Mouse (Mus musculus) olfactory bulb, adult 2 months (tissue): Measurements from ENCODE around the gene Lcmt1. TPM values are rescaled to one million over a fixed set of nuclear protein-coding genes. Genes with fewer than 3 reads are reported as not detected.

ENCODE experiments used
- H3K27ac ChIP-seq: fragments of 200-500 bp; 2 replicates; pipeline ENCODE4 v1.5.1; 2012; ENCODE audit warnings: low read depth, low read length; ENCODE audit not compliant: insufficient read depth
- H3K4me1 ChIP-seq: fragments of 200-500 bp; 2 replicates; pipeline ENCODE4 v1.6.1; 2012; ENCODE audit warnings: low read length; ENCODE audit not compliant: control insufficient read depth, insufficient read depth
- H3K4me3 ChIP-seq: fragments of 200-500 bp; 2 replicates; pipeline ENCODE4 v1.5.1; 2012; ENCODE audit warnings: mild to moderate bottlenecking, low read depth, low read length, moderate library complexity; ENCODE audit not compliant: insufficient read depth
- CTCF ChIP-seq: fragments of 200-500 bp; IDR thresholded peaks from 2 replicates; pipeline ENCODE4 v1.5.1; 2012; ENCODE audit warnings: low read depth, mild to moderate bottlenecking, low read length, moderate library complexity; ENCODE audit not compliant: insufficient read depth
- POLR2A ChIP-seq: fragments of 200-500 bp; IDR thresholded peaks from 2 replicates; pipeline ENCODE4 v1.6.1; 2012; ENCODE audit warnings: mild to moderate bottlenecking, low read depth, low read length, moderate library complexity; ENCODE audit not compliant: insufficient read depth
- WGBS: fragments of 180-500 bp; shearing (Covaris S2); methylation state at CpG from one replicate; pipeline ENCODE4 v1.1.7; 2018; 5-methylcytosine and 5-hydroxymethylcytosine counted together
- polyA plus RNA-seq: library from polyadenylated mRNA; stranded (reverse); fragments of >200 nt; gene quantifications from 2 replicates; pipeline ENCODE4 v1.2.4, GENCODE M21; 2012; ENCODE audit warnings: low replicate concordance; ENCODE audit not compliant: missing spikeins, insufficient read depth, insufficient read length

The Lcmt1 gene
- polyA plus RNA-seq, 1 experiment, result not detected

- Histone ChIP-seq H3K4me1 (no peaks in the 10 kb centered on the region), H3K27ac (no peak overlapping the region), H3K4me3 (no peak overlapping the region)
- TF ChIP-seq POLR2A (no peak), CTCF (no peak)
- 76% methylated on average over 8 of the region's 8 CpGs for WGBS
Measured at GRCm38 (mm10) chr7:123453066-123453465, 83.5 kb downstream of the Lcmt1 start.

GRCm38 (mm10) chr7:123455088-123455487 is 85.5 kb downstream of the Lcmt1 start:
- no peak overlapping the region for H3K4me3 ChIP-seq
- no peaks in the 10 kb centered on the region for H3K4me1 ChIP-seq
- H3K27ac ChIP-seq, result no peak overlapping the region
- WGBS, result 94% methylated on average over 3 of the region's 3 CpGs
- TF ChIP-seq POLR2A, result no peak
- TF ChIP-seq CTCF, result no peak

- Histone ChIP-seq H3K4me1 (no peaks in the 10 kb centered on the region), H3K27ac (no peak overlapping the region), H3K4me3 (no peak overlapping the region)
- 96% methylated on average over 4 of the region's 4 CpGs for WGBS
- no peak for TF ChIP-seq POLR2A
- no peak for TF ChIP-seq CTCF
Measured at GRCm38 (mm10) chr7:123458309-123458708, 88.7 kb downstream of the Lcmt1 start.

GRCm38 (mm10) chr7:123459247-123459646 is 89.7 kb downstream of the Lcmt1 start:
- H3K27ac ChIP-seq, result no peak overlapping the region
- WGBS, result 89% methylated on average over 4 of the region's 4 CpGs

GRCm38 (mm10) chr7:123461316-123461715 is 91.7 kb downstream of the Lcmt1 start:
- Histone ChIP-seq H3K4me3 (no peak overlapping the region), H3K4me1 (no peaks in the 10 kb centered on the region), H3K27ac (no peak overlapping the region)
- no peak for TF ChIP-seq POLR2A
- TF ChIP-seq CTCF, result no peak
- 94% methylated on average over 4 of the region's 4 CpGs for WGBS

More at GRCm38 (mm10) chr7:123459247-123459646, 89.7 kb downstream of the Lcmt1 start:
- no peaks in the 10 kb centered on the region for H3K4me1 ChIP-seq
- no peak for TF ChIP-seq CTCF
- TF ChIP-seq POLR2A, result no peak
- H3K4me3 ChIP-seq, result no peak overlapping the region

GRCm38 (mm10) chr7:123462070-123462501 is 92.5 kb downstream of the Lcmt1 start, which contains the start of gene Aqp8:
Gene Aqp8, plus strand, starts transcription at chr7:123462291.
- TF ChIP-seq POLR2A (no peak), CTCF (no peak)
- H3K27ac ChIP-seq, result no peak within 1 kb of the TSS
- no peak within 1 kb of the TSS for H3K4me3 ChIP-seq
- 76% methylated on average over 9 of the region's 9 CpGs for WGBS
- no peaks in the 10 kb centered on the region for H3K4me1 ChIP-seq

GRCm38 (mm10) chr7:123463569-123463968 is 94.0 kb downstream of the Lcmt1 start:
- H3K27ac ChIP-seq, result no peak overlapping the region
- TF ChIP-seq CTCF, result no peak
- no peak for TF ChIP-seq POLR2A
- WGBS, result 84% methylated on average over 4 of the region's 4 CpGs
- H3K4me1 ChIP-seq, result no peaks in the 10 kb centered on the region
- H3K4me3 ChIP-seq, result no peak overlapping the region

GRCm38 (mm10) chr7:123465692-123466387 is 96.3 kb downstream of the Lcmt1 start:
- TF ChIP-seq POLR2A, result no peak
- 0 out of 2 replicates have a peak, but pooled peaks have one; percentile 48 for TF ChIP-seq CTCF
- Histone ChIP-seq H3K27ac (no peak overlapping the region), H3K4me3 (no peak overlapping the region), H3K4me1 (no peaks in the 10 kb centered on the region)
- WGBS, result 39% methylated on average over 6 of the region's 6 CpGs

- no peaks in the 10 kb centered on the region for H3K4me1 ChIP-seq
- no peak for TF ChIP-seq CTCF
- no peak for TF ChIP-seq POLR2A
- H3K27ac ChIP-seq, result no peak overlapping the region
- H3K4me3 ChIP-seq, result no peak overlapping the region
- WGBS, result 80% methylated on average over 1 of the region's 1 CpGs
Measured at GRCm38 (mm10) chr7:123467961-123468360, 98.4 kb downstream of the Lcmt1 start.

Other genes with a start within 250 kb of the Lcmt1 start
- 45.8 and 189 TPM in 2 replicates for gene Tnrc6a, start 245.9 kb upstream of the Lcmt1 start, polyA plus RNA-seq
- gene Slc5a11, start 155.0 kb upstream of the Lcmt1 start, polyA plus RNA-seq, result not detected in 2 replicates
- gene Arhgap17, start 131 bp downstream of the Lcmt1 start, polyA plus RNA-seq, result not detected in 2 replicates
- gene Aqp8, start 92.5 kb downstream of the Lcmt1 start, polyA plus RNA-seq, result not detected in 2 replicates
- not detected in 2 replicates for gene Zkscan2, start 130.7 kb downstream of the Lcmt1 start, polyA plus RNA-seq